8 mouse cellular contexts compared by ENCODE assay signal in genomic region chr17:42875571-42876000, GRCm38 (mm10). TPM values are rescaled to one million over a fixed set of nuclear protein-coding genes. Genes with fewer than 3 reads are reported as not detected.
A peak's percentile ranks its signal among the peaks of the same experiment; 100 is the strongest.
DNase-seq lines count a peak whose midpoint lies in the region; ATAC-seq lines count a peak whose summit lies in the region.

No protein-coding gene starts in this region.

- H3K36me3 ChIP-seq in intestine, embryonic 16.5 days (ENCODE audit: control insufficient read depth, insufficient read depth, low read length) = no peaks in the 10 kb centered on the region
- no peaks in the 10 kb centered on the region for H3K36me3 ChIP-seq in liver, embryonic 11.5 days (ENCODE audit: control insufficient read depth, insufficient read depth, low read length)

- peak overlapping the region; percentile 96 for H3K27ac ChIP-seq in intestine, embryonic 16.5 days (ENCODE audit: low read length)
- H3K27ac ChIP-seq in liver, embryonic 11.5 days (ENCODE audit: low read depth, low read length) = peak overlapping the region; percentile 85

- no peaks in the 10 kb centered on the region for H3K27me3 ChIP-seq in intestine, embryonic 16.5 days (replicated peaks; ENCODE audit: control insufficient read depth, insufficient read depth, low read length)
- H3K27me3 ChIP-seq in liver, embryonic 11.5 days (replicated peaks; ENCODE audit: control insufficient read depth, insufficient read depth, low read length) = no peaks in the 10 kb centered on the region

- no peaks in the 10 kb centered on the region for H3K9me3 ChIP-seq in intestine, embryonic 16.5 days (ENCODE audit: control insufficient read depth, low read length)
- H3K9me3 ChIP-seq in liver, embryonic 11.5 days (ENCODE audit: control insufficient read depth, low read length) = no peaks in the 10 kb centered on the region

- under 1% methylated on average over 17 of the region's 17 CpGs for WGBS in intestine, embryonic 16.5 days
- WGBS in liver, embryonic 11.5 days = under 1% methylated on average over 17 of the region's 17 CpGs

- peak overlapping the region; percentile 96 for H3K4me3 ChIP-seq in intestine, embryonic 16.5 days (ENCODE audit: low read length)
- peak overlapping the region; percentile 92 for H3K4me3 ChIP-seq in liver, embryonic 11.5 days (ENCODE audit: low read depth, low read length)

- H3K4me2 ChIP-seq in intestine, embryonic 16.5 days (ENCODE audit: low read depth, low read length) = peak overlapping the region; percentile 78
- H3K4me2 ChIP-seq in liver, embryonic 11.5 days = peak overlapping the region; percentile 94

- DNase-seq in left cerebral cortex, adult 18-20 months (ENCODE audit: low spot score in 2 of 2) = peak; percentile 12 to 17
- DNase-seq in left cerebral cortex, adult 11 months (ENCODE audit: low spot score) = no peak
- peak; percentile 75 for DNase-seq in embryo, embryonic 10.5 days (ENCODE audit: low spot score)
- peak; percentile 93 for DNase-seq in heart, adult 11 months
- DNase-seq in liver, embryonic 11.5 days (ENCODE audit: low spot score) = peak; percentile 44
- DNase-seq in neural tube, embryonic 10.5 days (ENCODE audit: extremely low spot score, low spot score) = peak; percentile 67
- DNase-seq in thymus, postnatal 10 days (ENCODE audit: low spot score in 2 of 2) = peak; percentile 26 to 28

- H3K4me1 ChIP-seq in intestine, embryonic 16.5 days (ENCODE audit: control insufficient read depth, insufficient read depth, low read length) = peaks cover 17% of the 10 kb centered on the region
- H3K4me1 ChIP-seq in liver, embryonic 11.5 days (replicated peaks; ENCODE audit: control insufficient read depth, insufficient read depth, low read length) = peaks cover 7% of the 10 kb centered on the region

- H3K9ac ChIP-seq in intestine, embryonic 16.5 days (ENCODE audit: low read depth, low read length) = peak overlapping the region; percentile 98
- H3K9ac ChIP-seq in liver, embryonic 11.5 days (ENCODE audit: low read depth, low read length) = peak overlapping the region; percentile 97

- ATAC-seq in intestine, embryonic 16.5 days = peak; percentile 29
- ATAC-seq in liver, embryonic 11.5 days (replicated peaks; ENCODE audit: low FRiP score) = no peak

RNA-seq across cellular contexts. Expression of gene Cd2ap, which starts 0.9 kb away (rescaled TPM):
- total RNA-seq in left cerebral cortex, adult 18-20 months (2021) = 10 to 100 TPM; 17.8 to 19.4 TPM
- 26.8 and 29.5 TPM in 2 replicates for polyA plus RNA-seq in intestine, embryonic 16.5 days (2015; fragmentation: Nextera tagmentation; extraction: Ambion mirVana)
- 22.2 and 22.7 TPM in 2 replicates for polyA plus RNA-seq in liver, embryonic 11.5 days (2014; fragmentation: Nextera tagmentation; extraction: Ambion mirVana)
